9 mouse cellular contexts compared by ENCODE assay signal in the genomic region with DNA sequence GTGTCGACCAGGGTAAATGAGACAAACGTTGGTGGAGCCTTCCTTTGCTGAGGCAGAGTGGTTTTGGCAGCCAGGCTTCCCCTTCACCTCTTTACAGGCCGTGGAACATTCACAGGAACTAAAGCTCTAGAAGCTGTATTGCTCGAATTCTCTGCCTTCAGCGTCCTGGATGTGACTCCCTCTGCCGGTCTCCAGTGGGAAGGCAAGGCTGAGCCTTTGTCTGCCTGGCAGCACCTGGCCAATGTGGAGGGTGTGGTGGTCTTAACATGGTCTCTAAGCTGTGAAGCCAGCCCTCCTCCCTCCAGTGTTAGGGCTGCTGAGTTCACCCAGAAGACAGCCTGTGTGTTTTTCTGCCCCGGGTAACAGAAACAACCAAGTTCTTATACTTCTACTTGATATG. TPM values are rescaled to one million over a fixed set of nuclear protein-coding genes. Genes with fewer than 3 reads are reported as not detected.
DNase-seq lines count a peak whose midpoint lies in the region; ATAC-seq lines count a peak whose summit lies in the region.
"Had no signal": no experiment of that assay in that cellular context is flagged by ENCODE, and none has a peak within 500 bp of the region (broad histone marks: within the 10 kb centered on the region; RNA-seq: fewer than 3 reads in every experiment).

No protein-coding gene starts in this region.

- no peaks in the 10 kb centered on the region for H3K27me3 ChIP-seq in kidney, embryonic 15.5 days
- H3K27me3 ChIP-seq: embryonic facial prominence, embryonic 15.5 days had no signal

- peaks cover 14% of the 10 kb centered on the region for H3K4me1 ChIP-seq in kidney, embryonic 15.5 days

- WGBS in kidney, embryonic 15.5 days, result 29% methylated on average over 7 of the region's 7 CpGs

- H3K9ac ChIP-seq in kidney, embryonic 15.5 days, result no peak overlapping the region
- H3K9ac ChIP-seq: embryonic facial prominence, embryonic 15.5 days had no signal

- H3K36me3 ChIP-seq in kidney, embryonic 15.5 days, result no peaks in the 10 kb centered on the region
- H3K36me3 ChIP-seq: embryonic facial prominence, embryonic 15.5 days had no signal

- no peak for ATAC-seq in kidney, embryonic 15.5 days (replicated peaks; ENCODE audit: low FRiP score)
- peak; percentile 46 for ATAC-seq in activated CD4-positive, CD25-positive, alpha-beta regulatory T cell, adult 4 months
- ATAC-seq in hematopoietic stem cell, adult 5-6 weeks (replicated peaks in 1 of 2; ENCODE audit: insufficient read depth in 1 of 2, low FRiP score in 2 of 2, low TSS enrichment in 1 of 2, low read depth in 1 of 2, poor library complexity in 2 of 2, severe bottlenecking in 2 of 2), result peak; percentile 89 to 96

- H3K27ac ChIP-seq in kidney, embryonic 15.5 days, result no peak overlapping the region
- H3K27ac ChIP-seq: embryonic facial prominence, embryonic 15.5 days had no signal

- H3K4me2 ChIP-seq in kidney, embryonic 15.5 days, result no peak overlapping the region
- H3K4me2 ChIP-seq: embryonic facial prominence, embryonic 15.5 days had no signal

- no peak overlapping the region for H3K4me3 ChIP-seq in kidney, embryonic 15.5 days (replicated peaks)
- H3K4me3 ChIP-seq: embryonic facial prominence, embryonic 15.5 days had no signal

- no peaks in the 10 kb centered on the region for H3K9me3 ChIP-seq in kidney, embryonic 15.5 days (replicated peaks)
- H3K9me3 ChIP-seq: embryonic facial prominence, embryonic 15.5 days had no signal

- intact Hi-C loops in left cerebral cortex, postnatal 36 days (cut with DNase I), result loop anchor here (1.0 kb wide), 1 partner anchor 143 kb away; no protein-coding TSS in a partner anchor

- peak; percentile 44 for DNase-seq in kidney, adult 11 months
- peak; percentile 42 for DNase-seq in embryo, embryonic 11.5 days (ENCODE audit: low read depth, low spot score)
- peak; percentile 39 to 44 for DNase-seq in left cerebral cortex, postnatal 36 days (ENCODE audit: low spot score in 2 of 2)
- DNase-seq in mesoderm, embryonic 11.5 days (ENCODE audit: low read depth, low spot score), result peak; percentile 65
- peak; percentile 80 for DNase-seq in thymus, postnatal 0 days (ENCODE audit: low spot score)

RNA-seq across cellular contexts. Expression of a gene that starts 24.6 kb away (rescaled TPM):
- 0.91 and 1.5 TPM in 2 replicates for polyA plus RNA-seq in kidney, embryonic 15.5 days (2015; fragmentation: Nextera tagmentation; extraction: Ambion mirVana)
- polyA plus RNA-seq in activated CD4-positive, CD25-positive, alpha-beta regulatory T cell, adult 4 months (2017; shearing (Covaris generic)), result not detected
- not detected in 2 replicates for total RNA-seq in hematopoietic stem cell, adult 5-6 weeks (2017)
- 1 to 10 TPM; 8.1 to 8.9 TPM for total RNA-seq in left cerebral cortex, postnatal 36 days (2021)
- polyA plus RNA-seq in thymus, postnatal 0 days (2015; fragmentation: Nextera tagmentation; extraction: Ambion mirVana), result 0.31 and 0.33 TPM in 2 replicates
